Mouse (Mus musculus) kidney, adult 2 months (tissue): ENCODE results near the gene Ccdc88c.

Experiments
- CTCF ChIP-seq: fragments of 200-500 bp; conservative IDR thresholded peaks from 2 replicates; pipeline ENCODE4 v1.5.1; 2011; ENCODE audit warnings: low read depth, mild to moderate bottlenecking, control low read depth, low read length, moderate library complexity, mixed read lengths; ENCODE audit not compliant: insufficient read depth, insufficient read length
- POLR2A ChIP-seq: fragments of 200-500 bp; IDR thresholded peaks from one replicate; pipeline ENCODE4 v1.6.1; 2011; ENCODE audit warnings: low read depth, low read length, control low read depth

DNA sequence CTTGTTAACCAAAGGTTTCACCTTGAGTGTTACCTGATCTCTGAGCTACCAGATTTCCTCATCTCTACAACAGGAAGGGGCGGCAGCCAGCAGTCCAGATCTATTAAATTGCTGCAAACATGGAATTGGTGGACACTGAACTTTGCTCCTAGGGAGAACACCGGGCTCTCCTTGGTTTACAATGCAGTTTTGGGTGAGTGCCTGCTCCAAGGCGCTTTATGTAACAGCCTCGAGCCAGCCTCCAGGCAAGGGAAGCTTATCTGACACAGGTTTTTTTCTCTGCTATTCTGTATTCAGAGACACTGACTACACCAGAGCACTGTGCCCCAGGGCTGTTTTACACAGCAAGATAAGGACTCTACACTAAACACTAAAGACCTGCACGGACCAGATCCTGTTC lies 94.1 kb downstream of the Ccdc88c start:
- TF ChIP-seq POLR2A (no peak), CTCF (no peak)
